Mouse (Mus musculus): Measurements from ENCODE around the gene Bcar1. TPM values are rescaled to one million over a fixed set of nuclear protein-coding genes. Genes with fewer than 3 reads are reported as not detected.
A peak's percentile ranks its signal among the peaks of the same experiment; 100 is the strongest.

Bcar1 gene
- polyA plus RNA-seq, 1 experiment, result 37.0 TPM

DNA sequence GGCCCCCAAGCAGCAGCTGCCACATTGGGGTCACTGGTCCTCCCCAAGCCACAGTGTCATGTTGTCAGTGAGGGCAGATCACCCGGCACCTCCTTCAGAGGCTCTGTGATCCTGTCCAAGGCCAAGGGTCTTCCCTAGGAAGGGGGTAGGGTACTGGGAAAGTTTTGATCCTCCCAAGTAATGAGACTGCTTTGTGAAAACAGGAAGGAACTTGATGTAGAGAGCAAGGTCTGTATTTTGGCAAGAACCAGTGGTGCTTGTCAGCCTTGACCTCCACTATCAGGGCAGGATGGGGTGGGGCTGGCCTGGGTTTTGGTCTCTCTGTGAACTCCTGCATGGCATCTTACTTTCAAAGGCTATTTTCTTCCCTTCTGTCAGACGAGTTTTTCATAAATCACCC lies 10.5 kb upstream of the Bcar1 start:
- Histone ChIP-seq H3K4me1 (ENCODE audit: control insufficient read depth, insufficient read depth, low read length) (no peaks in the 10 kb centered on the region), H3K4me3 (ENCODE audit: insufficient read depth, low read length) (no peak overlapping the region), H3K27ac (ENCODE audit: insufficient read depth, low read length) (no peak overlapping the region)
- TF ChIP-seq CTCF (IDR thresholded peaks at IDR 0.05; ENCODE audit: borderline replicate concordance, insufficient read depth, low read length) (no peak), POLR2A (IDR thresholded peaks at IDR 0.05; ENCODE audit: low read depth, low read length) (no peak)

DNA sequence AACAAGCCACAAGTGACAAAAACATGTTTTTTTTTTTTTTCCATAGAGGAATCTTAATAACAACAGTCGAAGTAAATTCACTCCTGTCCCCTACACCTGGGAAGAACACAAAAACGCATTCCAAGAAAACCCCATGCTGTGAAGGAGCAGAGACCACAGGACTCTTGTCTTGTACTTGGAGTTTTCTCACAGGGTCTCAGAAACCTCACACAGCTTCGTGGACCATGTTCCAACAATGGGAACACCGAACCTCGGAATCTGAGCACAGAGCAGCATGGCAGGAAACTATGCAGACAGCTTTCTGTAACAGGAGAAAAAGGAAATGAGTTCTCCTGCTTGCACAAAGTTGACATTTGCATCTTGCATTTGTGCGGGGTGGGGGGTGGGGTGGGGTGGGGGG lies 5.2 kb upstream of the Bcar1 start:
- H3K27ac ChIP-seq (ENCODE audit: insufficient read depth, low read length), result no peak overlapping the region
- TF ChIP-seq POLR2A (IDR thresholded peaks at IDR 0.05; ENCODE audit: low read depth, low read length), result no peak
- TF ChIP-seq CTCF (IDR thresholded peaks at IDR 0.05; ENCODE audit: borderline replicate concordance, insufficient read depth, low read length), result no peak
- no peak overlapping the region for H3K4me3 ChIP-seq (ENCODE audit: insufficient read depth, low read length)

GRCm38 (mm10) chr8:111747866-111748649 lies 4.4 kb upstream of the Bcar1 start:
- peak overlapping the region; percentile 44 for H3K27ac ChIP-seq (ENCODE audit: insufficient read depth, low read length)
- H3K4me1 ChIP-seq (ENCODE audit: control insufficient read depth, insufficient read depth, low read length), result peaks cover 17% of the 10 kb centered on the region
- no peak overlapping the region for H3K4me3 ChIP-seq (ENCODE audit: insufficient read depth, low read length)
- TF ChIP-seq POLR2A (IDR thresholded peaks at IDR 0.05; ENCODE audit: low read depth, low read length) (no peak), CTCF (IDR thresholded peaks at IDR 0.05; ENCODE audit: borderline replicate concordance, insufficient read depth, low read length) (no peak)

More for the DNA sequence above, 5.2 kb upstream of the Bcar1 start:
- H3K4me1 ChIP-seq (ENCODE audit: control insufficient read depth, insufficient read depth, low read length), result peaks cover 17% of the 10 kb centered on the region

DNA sequence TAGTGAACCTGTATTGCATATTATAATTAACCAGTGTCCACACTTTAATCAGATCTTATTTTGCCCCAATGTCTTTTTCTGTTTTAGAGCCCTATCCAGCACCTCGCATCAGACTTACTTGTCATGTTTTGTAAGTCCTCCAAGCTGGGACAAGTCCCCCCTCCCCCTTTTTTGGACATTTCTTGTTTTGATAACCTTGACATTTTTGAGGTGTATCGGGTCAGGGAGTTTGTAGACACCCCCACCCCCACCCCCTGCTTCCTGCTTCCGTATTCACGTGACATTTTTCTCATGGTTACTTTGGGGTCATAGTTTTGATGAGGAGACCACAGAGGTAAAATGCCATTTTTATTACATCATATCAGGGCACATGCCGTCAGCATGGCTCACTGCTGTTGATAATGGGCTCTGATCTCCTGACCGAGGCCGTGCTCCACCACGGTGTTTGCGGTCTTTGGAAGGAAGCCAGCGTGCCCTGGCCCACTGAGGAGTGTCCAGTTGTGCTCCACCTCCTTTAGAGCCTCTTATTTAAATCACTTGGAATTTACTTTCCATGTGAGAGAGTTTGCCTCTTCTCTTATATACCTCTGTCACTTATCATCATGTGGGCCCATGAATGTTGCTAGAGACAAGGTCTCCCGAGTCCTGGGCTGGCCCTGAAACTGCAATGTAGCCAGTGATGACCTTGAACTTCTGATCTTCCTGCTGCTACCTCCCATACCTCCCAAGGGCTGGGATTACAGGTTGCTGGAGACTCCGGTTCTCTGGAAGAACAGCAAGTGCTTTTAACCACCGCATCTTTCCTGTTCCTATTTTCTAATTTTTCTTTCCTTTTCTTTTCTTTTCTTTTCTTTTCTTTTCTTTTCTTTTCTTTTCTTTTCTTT lies 3.2 kb upstream of the Bcar1 start:
- peak overlapping the region; percentile 99 for H3K27ac ChIP-seq (ENCODE audit: insufficient read depth, low read length)
- peaks cover 17% of the 10 kb centered on the region for H3K4me1 ChIP-seq (ENCODE audit: control insufficient read depth, insufficient read depth, low read length)
- H3K4me3 ChIP-seq (ENCODE audit: insufficient read depth, low read length), result no peak overlapping the region
- no peak for TF ChIP-seq POLR2A (IDR thresholded peaks at IDR 0.05; ENCODE audit: low read depth, low read length)
- no peak for TF ChIP-seq CTCF (IDR thresholded peaks at IDR 0.05; ENCODE audit: borderline replicate concordance, insufficient read depth, low read length)

GRCm38 (mm10) chr8:111745591-111746418 lies 2.2 kb upstream of the Bcar1 start:
- Histone ChIP-seq H3K27ac (ENCODE audit: insufficient read depth, low read length) (peak overlapping the region; percentile 99), H3K4me1 (ENCODE audit: control insufficient read depth, insufficient read depth, low read length) (peaks cover 22% of the 10 kb centered on the region), H3K4me3 (ENCODE audit: insufficient read depth, low read length) (peak overlapping the region; percentile 20)
- no peak for TF ChIP-seq CTCF (IDR thresholded peaks at IDR 0.05; ENCODE audit: borderline replicate concordance, insufficient read depth, low read length)
- peak; percentile 47 for TF ChIP-seq POLR2A (IDR thresholded peaks at IDR 0.05; ENCODE audit: low read depth, low read length)

DNA sequence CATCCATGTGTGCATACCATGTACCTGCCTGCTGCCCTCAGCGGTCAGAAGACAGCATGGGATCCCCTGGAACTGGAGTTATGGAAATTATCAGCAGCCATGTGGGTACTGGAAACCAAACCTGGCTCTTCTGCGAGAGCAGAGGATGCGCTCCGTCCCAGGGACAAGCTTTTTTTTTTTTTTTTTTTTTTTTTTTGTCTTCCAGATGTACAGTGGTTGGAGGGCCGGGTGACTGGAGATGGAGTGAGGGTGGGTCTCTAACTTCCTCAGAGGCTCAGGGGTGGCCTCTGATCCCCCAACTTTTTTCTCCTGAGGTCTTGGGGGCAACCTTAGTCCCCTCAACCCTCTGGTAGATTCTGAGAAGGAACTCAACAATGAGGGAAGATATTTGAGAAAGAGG lies 1.5 kb upstream of the Bcar1 start:
- H3K4me1 ChIP-seq (ENCODE audit: control insufficient read depth, insufficient read depth, low read length), result peaks cover 27% of the 10 kb centered on the region
- TF ChIP-seq CTCF (IDR thresholded peaks at IDR 0.05; ENCODE audit: borderline replicate concordance, insufficient read depth, low read length) (no peak), POLR2A (IDR thresholded peaks at IDR 0.05; ENCODE audit: low read depth, low read length) (no peak)

DNA sequence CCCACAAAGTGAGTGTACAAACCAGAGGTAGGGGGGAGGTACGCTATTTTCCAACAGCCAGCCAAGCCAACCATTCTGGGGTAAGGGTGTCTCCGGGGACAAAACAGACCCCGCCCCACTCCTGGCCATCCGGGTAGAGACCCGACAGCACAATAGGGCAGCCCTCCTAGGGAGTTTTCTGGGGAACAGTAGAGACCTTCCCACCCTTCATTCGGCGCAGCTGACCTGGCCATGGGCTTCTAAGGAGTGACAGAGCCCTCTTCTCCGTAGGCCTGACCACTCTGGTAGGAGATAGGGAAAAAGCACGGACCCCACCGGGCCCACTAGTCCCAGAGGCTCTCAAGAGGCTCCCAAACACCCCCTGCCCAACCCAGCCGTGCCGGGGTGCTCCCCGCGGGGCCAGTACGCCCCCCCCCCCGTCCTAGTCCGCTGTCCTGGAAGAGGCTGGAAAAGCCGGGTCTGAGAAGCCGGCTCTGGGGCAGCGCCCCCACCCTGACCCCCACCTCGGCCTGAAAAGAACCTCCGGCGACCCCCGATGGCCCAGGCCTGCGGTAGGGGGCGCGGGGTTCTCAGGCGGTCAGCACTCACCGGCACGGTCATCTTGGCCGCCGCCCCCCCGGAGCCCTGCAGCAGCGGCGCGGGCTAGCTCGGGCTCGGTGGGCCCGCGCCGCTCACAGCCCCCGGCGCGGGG lies 363 bp downstream of the Bcar1 start:
- Histone ChIP-seq H3K27ac (ENCODE audit: insufficient read depth, low read length) (peak overlapping the region; percentile 45), H3K4me3 (ENCODE audit: insufficient read depth, low read length) (peak overlapping the region; percentile 93), H3K4me1 (ENCODE audit: control insufficient read depth, insufficient read depth, low read length) (peaks cover 24% of the 10 kb centered on the region)
- TF ChIP-seq POLR2A (IDR thresholded peaks at IDR 0.05; ENCODE audit: low read depth, low read length) (peak; percentile 21; the same call in 1 of the 2 replicates), CTCF (IDR thresholded peaks at IDR 0.05; ENCODE audit: borderline replicate concordance, insufficient read depth, low read length) (no peak)

More for the DNA sequence above, 1.5 kb upstream of the Bcar1 start:
- H3K27ac ChIP-seq (ENCODE audit: insufficient read depth, low read length), result peak overlapping the region; percentile 99
- no peak overlapping the region for H3K4me3 ChIP-seq (ENCODE audit: insufficient read depth, low read length)

- H3K4me3 ChIP-seq (ENCODE audit: insufficient read depth, low read length), result peak overlapping the region; percentile 93
- peak overlapping the region; percentile 45; the same call in 1 of the 2 replicates for H3K27ac ChIP-seq (ENCODE audit: insufficient read depth, low read length)
- peaks cover 20% of the 10 kb centered on the region for H3K4me1 ChIP-seq (ENCODE audit: control insufficient read depth, insufficient read depth, low read length)
- TF ChIP-seq CTCF (IDR thresholded peaks at IDR 0.05; ENCODE audit: borderline replicate concordance, insufficient read depth, low read length), result no peak
Observed at GRCm38 (mm10) chr8:111742261-111743037, 1.2 kb downstream of the Bcar1 start.
